Mouse (Mus musculus): Measurements from ENCODE around the gene Mtf1.

DNA sequence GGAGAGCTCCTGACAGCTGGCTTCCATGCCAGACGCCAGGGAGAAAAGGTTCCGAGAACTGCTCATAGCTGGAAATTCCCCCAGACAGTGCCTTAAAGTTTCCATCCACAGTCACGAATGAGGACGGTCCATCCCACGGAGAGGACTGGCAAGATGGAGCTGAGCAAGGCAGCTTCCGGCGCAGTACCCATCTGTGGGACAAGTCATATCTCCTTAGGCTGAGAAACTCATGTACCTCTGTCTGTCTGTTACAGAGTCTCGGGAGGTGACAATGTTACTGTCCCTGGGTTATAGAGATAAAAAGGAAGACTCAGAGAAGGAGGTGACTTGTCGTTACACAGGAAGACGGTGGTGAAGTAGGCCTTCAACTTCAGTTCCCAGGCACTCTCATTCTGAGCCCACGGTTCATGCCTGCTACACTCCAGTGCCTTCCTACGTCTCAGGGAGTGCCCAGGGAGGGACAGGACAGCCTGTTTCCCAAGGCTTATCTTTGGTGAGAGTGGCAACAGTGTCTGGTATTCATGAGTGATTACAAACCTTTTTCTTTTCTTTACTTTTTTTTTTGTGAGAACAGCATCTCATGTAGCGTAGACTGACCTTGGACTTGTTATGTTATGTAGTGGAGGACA is 32.8 kb upstream of the Mtf1 start:
- TF ChIP-seq POLR2A (IDR thresholded peaks at IDR 0.05; ENCODE audit: borderline replicate concordance, insufficient read depth, low read length) = no peak
- TF ChIP-seq CTCF (IDR thresholded peaks at IDR 0.05; ENCODE audit: borderline replicate concordance, insufficient read depth, low read depth, low read length) = no peak

All from cerebellum, adult 2 months (tissue).